Mouse (Mus musculus) heart, embryonic 14.5 days (tissue): ENCODE results near the gene Cd247. TPM values are rescaled to one million over a fixed set of nuclear protein-coding genes. Genes with fewer than 3 reads are reported as not detected.
A peak's percentile ranks its signal among the peaks of the same experiment; 100 is the strongest.

ENCODE experiments used
- ATAC-seq: fragments of 200-750 bp; cut with Nextera tagmentation; 2 replicates; pipeline ENCODE4 v1.8.0; 2017; ENCODE audit warnings: low read depth, moderate TSS enrichment; ENCODE audit not compliant: insufficient number of reproducible peaks, insufficient read depth, low FRiP score
- H3K27ac ChIP-seq, 2 experiments: fragments of 200-500 bp in 1 of 2; fragments of 300-500 bp in 1 of 2; sonication (generic) in 1 of 2; replicated peaks in 1 of 2; 2 replicates each; pipeline ENCODE4 v1.5.1; 2012 to 2014; ENCODE audit warnings: low read depth in 2 of 2, low read length in 2 of 2, control low read depth in 1 of 2, mild to moderate bottlenecking in 1 of 2, mixed read lengths in 1 of 2; ENCODE audit not compliant: control insufficient read depth in 1 of 2, insufficient read depth in 1 of 2
- H3K27me3 ChIP-seq: fragments of 300-500 bp; sonication (generic); 2 replicates; pipeline ENCODE4 v1.6.1; 2014; ENCODE audit warnings: mild to moderate bottlenecking, low read length, control low read depth; ENCODE audit not compliant: control insufficient read depth, insufficient read depth
- H3K36me3 ChIP-seq: fragments of 300-500 bp; sonication (generic); 2 replicates; pipeline ENCODE4 v1.6.1; 2014; ENCODE audit warnings: mild to moderate bottlenecking, control low read depth, low read length, mixed read lengths; ENCODE audit not compliant: control insufficient read depth, insufficient read depth
- H3K4me1 ChIP-seq, 2 experiments: fragments of 200-500 bp in 1 of 2; fragments of 300-500 bp in 1 of 2; sonication (generic) in 1 of 2; 2 replicates each; pipeline ENCODE4 v1.6.1; 2012 to 2014; ENCODE audit warnings: low read length in 2 of 2, control low read depth in 1 of 2, mixed read lengths in 1 of 2; ENCODE audit not compliant: control insufficient read depth in 2 of 2, insufficient read depth in 2 of 2
- H3K4me2 ChIP-seq: fragments of 300-500 bp; sonication (generic); 2 replicates; pipeline ENCODE4 v1.6.1; 2014; ENCODE audit warnings: mild to moderate bottlenecking, low read length
- H3K4me3 ChIP-seq, 2 experiments: fragments of 200-500 bp in 1 of 2; fragments of 300-500 bp in 1 of 2; sonication (generic) in 1 of 2; 2 replicates each; pipeline ENCODE4 v1.5.1; 2012 to 2014; ENCODE audit warnings: low read length in 2 of 2, mild to moderate bottlenecking in 2 of 2, control low read depth in 1 of 2, low read depth in 1 of 2, moderate library complexity in 1 of 2; ENCODE audit not compliant: control insufficient read depth in 1 of 2, insufficient read depth in 1 of 2
- H3K9ac ChIP-seq: fragments of 300-500 bp; sonication (generic); 2 replicates; pipeline ENCODE4 v1.6.1; 2014; ENCODE audit warnings: mild to moderate bottlenecking, low read length
- H3K9me3 ChIP-seq: fragments of 300-500 bp; sonication (generic); 2 replicates; pipeline ENCODE4 v1.6.1; 2016; ENCODE audit warnings: low read length, control low read depth; ENCODE audit not compliant: control insufficient read depth
- WGBS: fragments of 180-500 bp; shearing (Covaris S2); extraction: QIAGEN DNeasy Blood & Tissue Kit; methylation state at CpG from one replicate; pipeline ENCODE4 v1.1.7; 2014; 5-methylcytosine and 5-hydroxymethylcytosine counted together
- polyA plus RNA-seq: library from polyadenylated mRNA; unstranded; fragments of >200 nt; fragmentation: Nextera tagmentation; extraction: Ambion mirVana; gene quantifications from 2 replicates; pipeline ENCODE4 v1.2.1, GENCODE M21; 2014

The Cd247 gene
- polyA plus RNA-seq, 1 experiment from 2014 or later, result 0.59 TPM

- no peak overlapping the region for H3K4me3 ChIP-seq
- ATAC-seq, result no peak
- 87% methylated on average over 6 of the region's 6 CpGs for WGBS
- no peak overlapping the region for H3K27ac ChIP-seq
- no peaks in the 10 kb centered on the region for H3K36me3 ChIP-seq
- H3K27me3 ChIP-seq, result no peaks in the 10 kb centered on the region
- H3K4me2 ChIP-seq, result no peak overlapping the region
- no peak overlapping the region for H3K9ac ChIP-seq
- H3K4me1 ChIP-seq, result no peaks in the 10 kb centered on the region
- no peaks in the 10 kb centered on the region for H3K9me3 ChIP-seq
Observed at GRCm38 (mm10) chr1:165828615-165829014, 40.1 kb downstream of the Cd247 start.

GRCm38 (mm10) chr1:165829890-165830289, 41.4 kb downstream of the Cd247 start:
- H3K9ac ChIP-seq, result no peak overlapping the region
- H3K27ac ChIP-seq, result no peak overlapping the region
- H3K9me3 ChIP-seq, result no peaks in the 10 kb centered on the region
- ATAC-seq, result no peak
- no peak overlapping the region for H3K4me2 ChIP-seq
- H3K4me1 ChIP-seq, result 0 out of 4 replicates have a peak, but pooled peaks cover 0 to 2% of the 10 kb centered on the region in 2 experiments
- H3K27me3 ChIP-seq, result no peaks in the 10 kb centered on the region
- no peaks in the 10 kb centered on the region for H3K36me3 ChIP-seq
- H3K4me3 ChIP-seq, result no peak overlapping the region
- WGBS, result 77% methylated on average over 5 of the region's 5 CpGs

GRCm38 (mm10) chr1:165833244-165833643, 44.8 kb downstream of the Cd247 start:
- ATAC-seq, result no peak

GRCm38 (mm10) chr1:165833910-165834632, 45.6 kb downstream of the Cd247 start:
- peaks cover 12 to 14% of the 10 kb centered on the region in 2 experiments for H3K4me1 ChIP-seq
- no peak overlapping the region for H3K9ac ChIP-seq
- ATAC-seq, result no peak
- 41% methylated on average over 17 of the region's 17 CpGs for WGBS
- no peaks in the 10 kb centered on the region for H3K36me3 ChIP-seq
- peak overlapping the region; percentile 34 for H3K4me2 ChIP-seq
- H3K27me3 ChIP-seq, result 0 out of 2 replicates have a peak, but pooled peaks cover 9% of the 10 kb centered on the region
- H3K27ac ChIP-seq, result no peak overlapping the region
- no peaks in the 10 kb centered on the region for H3K9me3 ChIP-seq
- no peak overlapping the region for H3K4me3 ChIP-seq

More at GRCm38 (mm10) chr1:165833244-165833643, 44.8 kb downstream of the Cd247 start:
- H3K4me2 ChIP-seq, result no peak overlapping the region
- H3K36me3 ChIP-seq, result no peaks in the 10 kb centered on the region
- H3K27ac ChIP-seq, result no peak overlapping the region
- no peaks in the 10 kb centered on the region for H3K9me3 ChIP-seq
- H3K9ac ChIP-seq, result no peak overlapping the region
- 39% methylated on average over 4 of the region's 4 CpGs for whole genome bisulfite sequencing
- no peak overlapping the region for H3K4me3 ChIP-seq
- H3K4me1 ChIP-seq, result peaks cover 12 to 14% of the 10 kb centered on the region in 2 experiments
- H3K27me3 ChIP-seq, result 0 out of 2 replicates have a peak, but pooled peaks cover 3% of the 10 kb centered on the region

DNA sequence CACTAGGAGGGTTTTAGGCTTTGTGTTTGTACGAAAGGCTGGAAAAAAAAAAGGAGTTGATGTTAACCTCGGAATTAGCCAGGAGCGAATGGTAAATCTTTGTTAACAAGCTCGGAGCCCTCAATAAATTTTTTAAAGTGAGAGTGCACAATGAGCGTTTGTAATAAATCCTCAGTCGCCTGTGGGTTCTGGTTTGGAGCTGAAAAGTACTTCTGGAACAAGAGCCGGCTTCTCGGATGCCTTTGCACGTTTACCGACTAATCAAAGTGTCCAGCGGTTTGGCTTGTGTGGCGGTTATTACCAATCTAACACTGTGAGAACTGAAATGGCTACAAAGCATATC, 46.1 kb downstream of the Cd247 start:
- Histone ChIP-seq H3K4me3 (no peak overlapping the region), H3K36me3 (no peaks in the 10 kb centered on the region), H3K4me2 (peak overlapping the region; percentile 34), H3K27me3 (0 out of 2 replicates have a peak, but pooled peaks cover 11% of the 10 kb centered on the region), H3K9ac (no peak overlapping the region), H3K9me3 (no peaks in the 10 kb centered on the region), H3K4me1 (peaks cover 12 to 14% of the 10 kb centered on the region in 2 experiments), H3K27ac (no peak overlapping the region)
- no peak for ATAC-seq
- WGBS, result 66% methylated on average over 12 of the region's 12 CpGs

DNA sequence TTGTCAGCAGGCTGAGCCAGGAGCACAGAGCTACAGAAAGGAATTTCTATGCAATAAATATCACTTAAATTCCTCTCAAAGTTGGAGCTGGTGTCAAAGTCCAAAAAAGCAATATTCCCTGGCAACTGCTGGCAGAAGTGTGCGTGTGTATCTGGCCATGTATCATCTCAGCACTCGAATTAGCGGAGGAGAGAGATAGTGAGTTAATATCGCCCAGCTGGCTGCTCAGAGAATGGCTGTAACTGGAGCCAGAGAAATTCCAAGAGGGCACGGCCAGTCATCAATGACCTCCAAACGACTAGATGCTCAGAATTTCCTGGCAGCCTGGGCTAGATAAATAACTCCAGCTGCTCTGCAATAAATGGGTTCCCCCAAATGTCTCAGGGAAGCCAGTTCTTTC, 48.0 kb downstream of the Cd247 start:
- H3K27me3 ChIP-seq, result peaks cover 19% of the 10 kb centered on the region; the same call in 1 of the 2 replicates
- H3K27ac ChIP-seq, result no peak overlapping the region
- ATAC-seq, result no peak
- H3K36me3 ChIP-seq, result no peaks in the 10 kb centered on the region
- H3K4me3 ChIP-seq, result no peak overlapping the region
- 0 out of 2 replicates have a peak overlapping the region, but pooled peaks have one; percentile 19 for H3K4me2 ChIP-seq
- WGBS, result 2% methylated on average over 6 of the region's 6 CpGs
- H3K9me3 ChIP-seq, result no peaks in the 10 kb centered on the region
- H3K9ac ChIP-seq, result no peak overlapping the region
- H3K4me1 ChIP-seq, result peaks cover 12 to 16% of the 10 kb centered on the region in 2 experiments

- no peak overlapping the region for H3K4me2 ChIP-seq
- no peaks in the 10 kb centered on the region for H3K36me3 ChIP-seq
- no peak overlapping the region for H3K27ac ChIP-seq
- H3K9me3 ChIP-seq, result no peaks in the 10 kb centered on the region
- H3K27me3 ChIP-seq, result peaks cover 21% of the 10 kb centered on the region
- ATAC-seq, result no peak
- no peak overlapping the region for H3K4me3 ChIP-seq
- no peak overlapping the region for H3K9ac ChIP-seq
- H3K4me1 ChIP-seq, result peaks cover 12 to 16% of the 10 kb centered on the region in 2 experiments
- WGBS, result 35% methylated on average over 8 of the region's 8 CpGs
Observed at GRCm38 (mm10) chr1:165837546-165837945, 49.1 kb downstream of the Cd247 start.
